In the genomic region with DNA sequence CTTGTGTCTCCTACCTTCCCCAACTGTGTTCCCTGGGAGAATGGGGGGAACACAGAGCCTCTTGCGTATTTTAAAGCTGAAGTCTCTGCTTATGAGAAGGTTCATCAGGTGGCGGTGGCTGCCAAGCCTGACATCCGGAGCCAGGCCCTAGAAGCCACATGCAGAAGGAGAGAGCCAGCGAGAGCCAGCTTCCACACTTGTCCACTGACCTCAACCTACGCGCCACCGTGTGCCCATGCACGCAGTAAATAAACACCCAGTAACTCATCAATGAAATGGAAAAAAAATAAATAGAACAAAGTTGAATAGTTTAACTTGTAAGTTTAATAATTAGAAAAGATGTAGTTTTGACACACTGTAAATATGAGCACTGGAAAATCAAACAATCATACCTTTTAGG, we compare ENCODE assay signal across 20 mouse cellular contexts. TPM values are rescaled to one million over a fixed set of nuclear protein-coding genes. Genes with fewer than 3 reads are reported as not detected.
"Had no signal": no experiment of that assay in that cellular context is flagged by ENCODE, and none has a peak within 500 bp of the region (broad histone marks: within the 10 kb centered on the region; RNA-seq: fewer than 3 reads in every experiment).

No protein-coding gene starts in this region.

- H3K27me3 ChIP-seq: neural tube, embryonic 15.5 days; stomach, embryonic 15.5 days had no signal

- H3K4me2 ChIP-seq: neural tube, embryonic 15.5 days; stomach, embryonic 15.5 days had no signal

- H3K36me3 ChIP-seq: neural tube, embryonic 15.5 days; stomach, embryonic 15.5 days had no signal

- H3K27ac ChIP-seq: neural tube, embryonic 15.5 days; stomach, embryonic 15.5 days; stomach, postnatal 0 days had no signal

- H3K4me1 ChIP-seq: stomach, embryonic 15.5 days had no signal

- H3K9ac ChIP-seq: neural tube, embryonic 15.5 days; stomach, embryonic 15.5 days had no signal

- H3K9me3 ChIP-seq: stomach, embryonic 15.5 days had no signal

- DNase-seq: retina, postnatal 1 day; right cerebral cortex, adult 18-20 months; right cerebral cortex, postnatal 14 days; right cerebral cortex, postnatal 25 days; right cerebral cortex, postnatal 4 days; spleen, adult 18-20 months; thymus, adult 18-20 months; thymus, adult 2 months; thymus, postnatal 14 days; thymus, postnatal 25 days; thymus, postnatal 36 days; thymus, postnatal 4 days had no signal

- H3K4me3 ChIP-seq: neural tube, embryonic 15.5 days; stomach, embryonic 15.5 days had no signal

RNA-seq across cellular contexts. Expression of a gene that starts 21.2 kb away (rescaled TPM):
- total RNA-seq: neutrophil, adult 5-6 weeks had no signal
- polyA plus RNA-seq: stomach, embryonic 14.5 days; stomach, embryonic 16.5 days; stomach, postnatal 0 days; testis, adult 2 months; urinary bladder, adult 2 months had no signal
